In the genomic region with DNA sequence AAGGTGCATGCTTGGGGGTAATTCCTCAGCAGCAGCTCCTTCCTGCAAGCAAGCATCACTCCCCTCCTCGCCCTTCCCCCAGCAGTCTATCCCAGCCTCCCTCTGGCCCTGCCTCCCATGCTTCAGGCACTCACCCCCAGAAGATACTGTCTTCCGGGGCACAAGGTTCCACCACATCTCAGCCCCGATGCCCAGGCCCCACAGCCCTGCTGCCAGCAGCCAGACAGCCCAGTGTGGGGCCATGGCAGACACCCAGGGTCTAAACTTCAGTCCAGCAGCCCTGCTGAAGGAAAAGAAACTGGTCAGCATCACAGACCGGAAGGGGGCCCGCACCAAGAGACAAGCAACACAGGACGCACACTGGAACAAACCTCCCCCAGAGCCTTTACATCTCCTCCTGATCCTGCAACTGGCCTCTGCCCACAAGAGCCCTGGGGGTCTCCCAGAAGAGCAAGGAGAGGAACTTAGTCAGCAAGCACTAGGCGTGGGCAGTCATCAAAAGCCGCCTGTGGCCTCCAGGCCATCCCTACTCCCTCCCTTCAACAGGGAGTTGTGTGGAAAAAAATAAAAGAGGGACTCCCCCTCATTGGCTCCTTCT, we compare ENCODE assay signal across 10 mouse cellular contexts. TPM values are rescaled to one million over a fixed set of nuclear protein-coding genes. Genes with fewer than 3 reads are reported as not detected.
DNase-seq lines count a peak whose midpoint lies in the region; ATAC-seq and TF ChIP-seq lines count a peak whose summit lies in the region.
"Had no signal": no experiment of that assay in that cellular context is flagged by ENCODE, and none has a peak within 500 bp of the region (broad histone marks: within the 10 kb centered on the region; RNA-seq: fewer than 3 reads in every experiment).

No protein-coding gene starts in this region.

- no peak for TF ChIP-seq POLR2A in ES-Bruce4 (IDR thresholded peaks at IDR 0.05; ENCODE audit: insufficient read depth, low read length)

- H3K27ac ChIP-seq in ES-Bruce4 (ENCODE audit: insufficient read depth, low read length): no peak overlapping the region
- peak overlapping the region; percentile 99 for H3K27ac ChIP-seq in embryonic facial prominence, embryonic 12.5 days
- H3K27ac ChIP-seq in hindbrain, postnatal 0 days: peak overlapping the region; percentile 98
- peak overlapping the region; percentile 95 for H3K27ac ChIP-seq in midbrain, embryonic 11.5 days (ENCODE audit: low read depth, low read length)

- peak overlapping the region; percentile 81 for H3K4me2 ChIP-seq in embryonic facial prominence, embryonic 12.5 days (replicated peaks)
- H3K4me2 ChIP-seq in hindbrain, postnatal 0 days (ENCODE audit: low read depth, low read length): peak overlapping the region; percentile 73
- H3K4me2 ChIP-seq in midbrain, embryonic 11.5 days: peak overlapping the region; percentile 99

- peaks cover 2% of the 10 kb centered on the region for H3K4me1 ChIP-seq in ES-Bruce4 (ENCODE audit: control insufficient read depth, insufficient read depth, low read length)
- H3K4me1 ChIP-seq in embryonic facial prominence, embryonic 12.5 days: peaks cover 36% of the 10 kb centered on the region
- H3K4me1 ChIP-seq in hindbrain, postnatal 0 days (ENCODE audit: insufficient read depth, low read length): peaks cover 23% of the 10 kb centered on the region
- peaks cover 30% of the 10 kb centered on the region for H3K4me1 ChIP-seq in midbrain, embryonic 11.5 days (ENCODE audit: control insufficient read depth, insufficient read depth, low read length)

- no peak for TF ChIP-seq CTCF in ES-Bruce4 (IDR thresholded peaks at IDR 0.05; ENCODE audit: low read depth, low read length)
- peak; percentile 4; the same call in 1 of the 2 replicates for TF ChIP-seq CTCF in hindbrain, postnatal 0 days (IDR thresholded peaks at IDR 0.05; ENCODE audit: low read depth)

- H3K9ac ChIP-seq in ES-Bruce4 (ENCODE audit: low read depth, poor library complexity, severe bottlenecking): peak overlapping the region; percentile 67
- peak overlapping the region; percentile 95 for H3K9ac ChIP-seq in embryonic facial prominence, embryonic 12.5 days
- peak overlapping the region; percentile 98 for H3K9ac ChIP-seq in hindbrain, postnatal 0 days (replicated peaks; ENCODE audit: low read length)
- peak overlapping the region; percentile 97 for H3K9ac ChIP-seq in midbrain, embryonic 11.5 days (ENCODE audit: low read length)

- no peaks in the 10 kb centered on the region for H3K36me3 ChIP-seq in ES-Bruce4 (ENCODE audit: control insufficient read depth, insufficient read depth, low read length, poor library complexity, severe bottlenecking)
- peaks cover 44% of the 10 kb centered on the region for H3K36me3 ChIP-seq in embryonic facial prominence, embryonic 12.5 days
- H3K36me3 ChIP-seq in hindbrain, postnatal 0 days (ENCODE audit: insufficient read depth, low read length): peaks cover 23% of the 10 kb centered on the region
- peaks cover 31% of the 10 kb centered on the region for H3K36me3 ChIP-seq in midbrain, embryonic 11.5 days (ENCODE audit: control insufficient read depth, insufficient read depth, low read length)

- DNase-seq in heart, adult 11 months: peak; percentile 97
- no peak for DNase-seq in heart, postnatal 25 days (ENCODE audit: low spot score)
- DNase-seq in hindbrain, postnatal 0 days (ENCODE audit: low spot score): peak; percentile 57
- DNase-seq in midbrain, embryonic 11.5 days (ENCODE audit: low spot score, missing footprints): peak; percentile 94
- DNase-seq in right cerebral cortex, adult 18-20 months: no peak
- DNase-seq in layer of hippocampus, postnatal 14 days (ENCODE audit: low spot score in 2 of 2): no peak

- peak overlapping the region; percentile 84 for H3K4me3 ChIP-seq in ES-Bruce4 (ENCODE audit: low read depth, low read length)
- H3K4me3 ChIP-seq in embryonic facial prominence, embryonic 12.5 days: peak overlapping the region; percentile 84
- peak overlapping the region; percentile 84 for H3K4me3 ChIP-seq in hindbrain, postnatal 0 days (ENCODE audit: low read length)
- peak overlapping the region; percentile 96 for H3K4me3 ChIP-seq in midbrain, embryonic 11.5 days (ENCODE audit: low read depth, low read length)

- ATAC-seq in embryonic facial prominence, embryonic 12.5 days (ENCODE audit: insufficient number of reproducible peaks, insufficient read depth, low FRiP score, low TSS enrichment): no peak
- no peak for ATAC-seq in hindbrain, postnatal 0 days
- ATAC-seq in midbrain, embryonic 11.5 days (ENCODE audit: low FRiP score): no peak

- H3K9me3 ChIP-seq in ES-Bruce4 (replicated peaks; ENCODE audit: control insufficient read depth, insufficient read depth, low read length, poor library complexity, severe bottlenecking): no peaks in the 10 kb centered on the region
- no peaks in the 10 kb centered on the region for H3K9me3 ChIP-seq in embryonic facial prominence, embryonic 12.5 days
- H3K9me3 ChIP-seq in hindbrain, postnatal 0 days (ENCODE audit: low read length): no peaks in the 10 kb centered on the region
- no peaks in the 10 kb centered on the region for H3K9me3 ChIP-seq in midbrain, embryonic 11.5 days (ENCODE audit: control insufficient read depth, low read length)

- no peak for TF ChIP-seq EP300 in ES-Bruce4 (IDR thresholded peaks at IDR 0.05; ENCODE audit: insufficient read depth, low read depth, low read length)

- intact Hi-C loops in heart, postnatal 25 days (cut with DNase I): loop anchor here (2.0 kb wide), 2 partner anchors 35 to 79 kb away; no protein-coding TSS in a partner anchor

- WGBS in embryonic facial prominence, embryonic 12.5 days: under 1% methylated on average over 8 of the region's 8 CpGs
- under 1% methylated on average over 8 of the region's 8 CpGs for WGBS in hindbrain, postnatal 0 days
- WGBS in midbrain, embryonic 11.5 days: 8% methylated on average over 8 of the region's 8 CpGs

- H3K27me3 ChIP-seq in ES-Bruce4 (ENCODE audit: control insufficient read depth, insufficient read depth, low read length, poor library complexity, severe bottlenecking): no peaks in the 10 kb centered on the region
- H3K27me3 ChIP-seq in embryonic facial prominence, embryonic 12.5 days: no peaks in the 10 kb centered on the region
- H3K27me3 ChIP-seq in hindbrain, postnatal 0 days (ENCODE audit: insufficient read depth, low read length): no peaks in the 10 kb centered on the region
- no peaks in the 10 kb centered on the region for H3K27me3 ChIP-seq in midbrain, embryonic 11.5 days (ENCODE audit: control insufficient read depth, insufficient read depth, low read length)
- H3K27me3 ChIP-seq: Patski had no signal

RNA-seq across cellular contexts. Expression of a gene that starts 2.3 kb away (rescaled TPM):
- total RNA-seq in heart, postnatal 25 days (2021): 10 to 100 TPM; 14.8 to 15.7 TPM
- polyA plus RNA-seq in ES-Bruce4 (2011; ENCODE audit: insufficient read depth, insufficient read length, low read depth, missing spikeins): 6.5 and 11.2 TPM in 2 replicates
- polyA plus RNA-seq in embryonic facial prominence, embryonic 12.5 days (2016; fragmentation: Nextera tagmentation; extraction: Ambion mirVana): 29.3 and 29.4 TPM in 2 replicates
- 32.3 and 40.5 TPM in 2 replicates for total RNA-seq in hindbrain, postnatal 0 days (2014; rRNA removed)
- polyA plus RNA-seq in hindbrain, postnatal 0 days (2015; fragmentation: Nextera tagmentation; extraction: Ambion mirVana): 14.4 and 14.7 TPM in 2 replicates
- 3.1 and 3.4 TPM in 2 replicates for polyA plus RNA-seq in midbrain, embryonic 11.5 days (2014; fragmentation: Nextera tagmentation; extraction: Ambion mirVana)
- total RNA-seq in layer of hippocampus, postnatal 14 days (2021): 10 to 100 TPM; 17.6 to 20.8 TPM

RNA-seq across cellular contexts. Expression of a gene that starts 8.7 kb away (rescaled TPM):
- 1 to 10 TPM; 5.6 to 8.1 TPM for total RNA-seq in heart, postnatal 25 days (2021)
- polyA plus RNA-seq in ES-Bruce4 (2011; ENCODE audit: insufficient read depth, insufficient read length, low read depth, missing spikeins): 6.4 and 8.8 TPM in 2 replicates
- polyA plus RNA-seq in embryonic facial prominence, embryonic 12.5 days (2016; fragmentation: Nextera tagmentation; extraction: Ambion mirVana): 20.4 and 23.9 TPM in 2 replicates
- 38.1 and 55.1 TPM in 2 replicates for total RNA-seq in hindbrain, postnatal 0 days (2014; rRNA removed)
- polyA plus RNA-seq in hindbrain, postnatal 0 days (2015; fragmentation: Nextera tagmentation; extraction: Ambion mirVana): 30.8 and 32.5 TPM in 2 replicates
- 12.3 and 14.0 TPM in 2 replicates for polyA plus RNA-seq in midbrain, embryonic 11.5 days (2014; fragmentation: Nextera tagmentation; extraction: Ambion mirVana)
- total RNA-seq in layer of hippocampus, postnatal 14 days (2021): 10 to 100 TPM; 12.2 to 14.2 TPM

RNA-seq across cellular contexts. Expression of a gene that starts 16.7 kb away (rescaled TPM):
- total RNA-seq in heart, postnatal 25 days (2021): 100 to 1,000 TPM; 112 to 186 TPM
- polyA plus RNA-seq in ES-Bruce4 (2011; ENCODE audit: insufficient read depth, insufficient read length, low read depth, missing spikeins): 1.2 TPM in 1 of 2 replicates, not detected in the other
- polyA plus RNA-seq in embryonic facial prominence, embryonic 12.5 days (2016; fragmentation: Nextera tagmentation; extraction: Ambion mirVana): 0.49 TPM in 1 of 2 replicates, not detected in the other
- not detected in 2 replicates for total RNA-seq in hindbrain, postnatal 0 days (2014; rRNA removed)
- polyA plus RNA-seq in hindbrain, postnatal 0 days (2015; fragmentation: Nextera tagmentation; extraction: Ambion mirVana): not detected in 2 replicates
- not detected in 2 replicates for polyA plus RNA-seq in midbrain, embryonic 11.5 days (2014; fragmentation: Nextera tagmentation; extraction: Ambion mirVana)
- total RNA-seq in layer of hippocampus, postnatal 14 days (2021): not detected
- polyA plus RNA-seq: large intestine, adult 2 months had no signal

RNA-seq across cellular contexts. Expression of a gene that starts 19.2 kb away (rescaled TPM):
- 100 to 1,000 TPM; 215 to 337 TPM for total RNA-seq in heart, postnatal 25 days (2021)
- 6.8 and 6.9 TPM in 2 replicates for polyA plus RNA-seq in ES-Bruce4 (2011; ENCODE audit: insufficient read depth, insufficient read length, low read depth, missing spikeins)
- polyA plus RNA-seq in embryonic facial prominence, embryonic 12.5 days (2016; fragmentation: Nextera tagmentation; extraction: Ambion mirVana): 19.2 and 24.0 TPM in 2 replicates
- 8.1 and 11.5 TPM in 2 replicates for total RNA-seq in hindbrain, postnatal 0 days (2014; rRNA removed)
- 11.2 and 12.7 TPM in 2 replicates for polyA plus RNA-seq in hindbrain, postnatal 0 days (2015; fragmentation: Nextera tagmentation; extraction: Ambion mirVana)
- polyA plus RNA-seq in midbrain, embryonic 11.5 days (2014; fragmentation: Nextera tagmentation; extraction: Ambion mirVana): 6.0 TPM in 2 replicates
- 1 to 10 TPM; 6.1 to 7.5 TPM for total RNA-seq in layer of hippocampus, postnatal 14 days (2021)

RNA-seq across cellular contexts. Expression of a gene that starts 44.2 kb away (rescaled TPM):
- 10 to 100 TPM; 14.7 to 15.7 TPM for total RNA-seq in heart, postnatal 25 days (2021)
- polyA plus RNA-seq in ES-Bruce4 (2011; ENCODE audit: insufficient read depth, insufficient read length, low read depth, missing spikeins): 17.4 and 18.0 TPM in 2 replicates
- 4.3 and 5.6 TPM in 2 replicates for polyA plus RNA-seq in embryonic facial prominence, embryonic 12.5 days (2016; fragmentation: Nextera tagmentation; extraction: Ambion mirVana)
- total RNA-seq in hindbrain, postnatal 0 days (2014; rRNA removed): 28.4 and 35.9 TPM in 2 replicates
- polyA plus RNA-seq in hindbrain, postnatal 0 days (2015; fragmentation: Nextera tagmentation; extraction: Ambion mirVana): 5.2 and 5.4 TPM in 2 replicates
- 3.7 and 4.3 TPM in 2 replicates for polyA plus RNA-seq in midbrain, embryonic 11.5 days (2014; fragmentation: Nextera tagmentation; extraction: Ambion mirVana)
- 10 to 100 TPM; 36.1 to 39.5 TPM for total RNA-seq in layer of hippocampus, postnatal 14 days (2021)

Comparison
In these comparisons a context has a peak if more than half of its experiments do, and no peak if none do; other contexts are left out.
1. DNase-seq: peak in heart, adult 11 months (single experiment), hindbrain, postnatal 0 days (single experiment) and midbrain, embryonic 11.5 days (single experiment); none in heart, postnatal 25 days (single experiment), right cerebral cortex, adult 18-20 months (single experiment) and layer of hippocampus, postnatal 14 days (0 of 2).
2. Peak in every context shown above with its lines, with median percentiles within 50 percentile points of each other: H3K4me3 ChIP-seq, H3K9ac ChIP-seq and H3K4me2 ChIP-seq.